Mouse (Mus musculus) ES-Bruce4 (cell line): ENCODE results near the gene Acot9.

ENCODE experiments used
- CTCF ChIP-seq: IDR thresholded peaks from one replicate; pipeline ENCODE4 v1.8.1; 2011; ENCODE audit warnings: low read depth, low read length
- POLR2A ChIP-seq: IDR thresholded peaks from one replicate; pipeline ENCODE4 v1.8.1; 2011; ENCODE audit warnings: low read length; ENCODE audit not compliant: insufficient read depth

- TF ChIP-seq CTCF (no peak), POLR2A (no peak)
Measured at GRCm38 (mm10) chrX:155278483-155278882, 16.2 kb downstream of the Acot9 start.
